Mouse (Mus musculus) liver, embryonic 16.5 days (tissue): ENCODE measurements at regions not wholly inside any gene's neighbourhood (a gene's known extent, or its start where the extent isn't known, plus 50 kb on each side); places are given as distances from the start of the nearest gene placed in this dataset.

Experiments used
- ATAC-seq: fragments of 200-750 bp; cut with Nextera tagmentation; 2 replicates; pipeline ENCODE4 v1.8.0; 2017; ENCODE audit warnings: low read depth, mild to moderate bottlenecking, moderate number of reproducible peaks, moderate library complexity
- H3K27ac ChIP-seq: fragments of 300-500 bp; sonication (generic); 2 replicates; pipeline ENCODE4 v1.5.1; 2014; ENCODE audit warnings: mild to moderate bottlenecking, low read length
- H3K27me3 ChIP-seq: fragments of 300-500 bp; sonication (generic); 2 replicates; pipeline ENCODE4 v1.6.1; 2014; ENCODE audit warnings: low read depth, low read length, mixed read lengths; ENCODE audit not compliant: control insufficient read depth, insufficient read depth
- H3K36me3 ChIP-seq: fragments of 300-500 bp; sonication (generic); 2 replicates; pipeline ENCODE4 v1.6.1; 2014; ENCODE audit warnings: mild to moderate bottlenecking; ENCODE audit not compliant: control insufficient read depth, insufficient read depth
- H3K4me1 ChIP-seq: fragments of 300-500 bp; sonication (generic); 2 replicates; pipeline ENCODE4 v1.6.1; 2014; ENCODE audit warnings: low read depth, low read length, mixed read lengths; ENCODE audit not compliant: control insufficient read depth
- H3K4me2 ChIP-seq: fragments of 300-500 bp; sonication (generic); 2 replicates; pipeline ENCODE4 v1.6.1; 2014; ENCODE audit warnings: low read depth, low read length, mixed read lengths
- H3K4me3 ChIP-seq: fragments of 300-500 bp; sonication (generic); 2 replicates; pipeline ENCODE4 v1.5.1; 2014; ENCODE audit warnings: low read depth, mild to moderate bottlenecking, low read length
- H3K9ac ChIP-seq: fragments of 300-500 bp; sonication (generic); 2 replicates; pipeline ENCODE4 v1.6.1; 2014; ENCODE audit warnings: low read depth, low read length
- H3K9me3 ChIP-seq: fragments of 300-500 bp; sonication (generic); replicated peaks from 2 replicates; pipeline ENCODE4 v1.6.1; 2016; ENCODE audit warnings: low read length; ENCODE audit not compliant: control insufficient read depth
- WGBS: fragments of 180-500 bp; shearing (Covaris S2); extraction: QIAGEN DNeasy Blood & Tissue Kit; methylation state at CpG from one replicate; pipeline ENCODE4 v1.1.7; 2014; ENCODE audit not compliant: insufficient replicate concordance; 5-methylcytosine and 5-hydroxymethylcytosine counted together

DNA sequence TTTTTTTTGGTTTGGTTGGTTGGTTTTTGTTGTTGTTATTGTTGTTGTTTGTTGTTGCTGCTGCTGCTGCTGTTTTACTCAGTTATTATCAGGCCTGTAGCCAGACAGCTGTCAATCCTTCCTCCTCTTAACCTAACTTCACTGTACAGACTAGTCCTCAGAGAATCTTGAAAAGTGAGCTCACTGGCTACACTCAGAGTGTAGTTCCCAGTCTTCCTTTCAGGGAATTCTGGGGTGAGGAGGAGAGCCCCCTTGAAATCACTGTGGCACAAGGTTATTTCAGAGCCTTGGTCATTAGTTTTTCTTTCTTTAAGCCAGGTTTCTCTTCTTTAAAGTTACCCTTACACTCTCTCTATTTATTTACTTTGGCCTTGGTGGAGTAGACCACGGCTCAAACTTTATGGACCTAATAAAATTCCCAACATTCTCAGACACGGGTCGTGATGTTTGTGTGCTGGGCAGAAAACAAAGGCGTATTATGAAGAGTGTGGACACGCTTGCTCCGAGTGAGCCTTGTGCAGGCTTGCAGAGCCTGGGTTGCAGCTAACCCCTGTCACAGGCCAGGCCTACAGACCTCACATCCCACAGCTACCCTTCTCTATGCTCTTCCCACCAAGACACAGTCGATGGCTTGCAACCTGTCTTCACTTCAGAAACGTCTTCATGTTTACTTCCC, 156.9 kb upstream of the Sfrp2 start:
- Histone ChIP-seq H3K9ac (no peak overlapping the region), H3K27me3 (no peaks in the 10 kb centered on the region), H3K9me3 (no peaks in the 10 kb centered on the region), H3K27ac (no peak overlapping the region), H3K4me2 (no peak overlapping the region), H3K4me1 (no peaks in the 10 kb centered on the region), H3K4me3 (no peak overlapping the region), H3K36me3 (no peaks in the 10 kb centered on the region)
- no peak for ATAC-seq
- 46% methylated on average over 8 of the region's 8 CpGs for WGBS

DNA sequence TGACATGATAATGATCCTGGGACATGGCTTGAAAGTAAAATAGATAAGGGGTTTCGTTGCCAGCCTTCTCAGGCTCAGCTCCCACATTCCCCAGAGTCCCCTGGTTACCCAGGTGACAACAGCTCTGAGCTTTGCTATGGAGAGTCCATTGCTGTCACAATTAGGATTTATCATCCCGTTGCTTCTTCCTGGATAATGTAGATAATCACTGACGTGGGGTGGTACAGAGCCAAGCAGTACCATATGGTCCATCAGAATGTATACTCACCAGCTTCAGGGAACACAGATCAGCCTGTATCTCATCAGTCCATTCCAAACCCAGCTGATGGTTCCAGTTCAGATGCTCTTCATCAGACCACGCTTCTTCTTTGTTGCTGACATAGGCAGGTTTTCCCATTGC, 145.7 kb upstream of the Sfrp2 start:
- no peaks in the 10 kb centered on the region for H3K4me1 ChIP-seq
- no peaks in the 10 kb centered on the region for H3K36me3 ChIP-seq
- no peaks in the 10 kb centered on the region for H3K27me3 ChIP-seq
- no peak overlapping the region for H3K4me3 ChIP-seq
- H3K4me2 ChIP-seq: no peak overlapping the region
- H3K9me3 ChIP-seq: no peaks in the 10 kb centered on the region
- no peak for ATAC-seq
- H3K27ac ChIP-seq: no peak overlapping the region
- WGBS: 49% methylated on average over 4 of the region's 4 CpGs
- no peak overlapping the region for H3K9ac ChIP-seq

DNA sequence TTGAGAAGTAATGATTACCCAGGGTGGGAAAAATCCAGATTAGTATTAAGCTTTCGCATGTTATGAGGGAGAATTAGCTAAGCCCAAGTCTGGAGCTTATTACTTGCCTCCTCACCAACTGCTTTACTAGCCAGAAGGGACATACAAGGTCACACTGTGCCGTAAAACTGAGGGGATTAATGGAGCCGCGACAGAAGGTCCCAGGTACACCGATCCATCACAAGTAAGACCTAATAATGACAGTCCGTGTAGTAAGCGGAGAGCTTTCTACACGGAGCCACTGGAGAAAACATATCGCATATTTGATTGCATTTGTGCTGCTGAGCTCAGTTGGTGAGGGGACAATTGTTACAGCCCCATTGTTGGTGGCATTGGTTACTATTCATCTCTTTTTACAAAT, 133.1 kb upstream of the Sfrp2 start:
- Histone ChIP-seq H3K27ac (no peak overlapping the region), H3K4me3 (no peak overlapping the region), H3K27me3 (no peaks in the 10 kb centered on the region), H3K36me3 (no peaks in the 10 kb centered on the region), H3K4me2 (no peak overlapping the region), H3K4me1 (no peaks in the 10 kb centered on the region), H3K9me3 (no peaks in the 10 kb centered on the region), H3K9ac (no peak overlapping the region)
- WGBS: 81% methylated on average over 9 of the region's 9 CpGs
- ATAC-seq: no peak

DNA sequence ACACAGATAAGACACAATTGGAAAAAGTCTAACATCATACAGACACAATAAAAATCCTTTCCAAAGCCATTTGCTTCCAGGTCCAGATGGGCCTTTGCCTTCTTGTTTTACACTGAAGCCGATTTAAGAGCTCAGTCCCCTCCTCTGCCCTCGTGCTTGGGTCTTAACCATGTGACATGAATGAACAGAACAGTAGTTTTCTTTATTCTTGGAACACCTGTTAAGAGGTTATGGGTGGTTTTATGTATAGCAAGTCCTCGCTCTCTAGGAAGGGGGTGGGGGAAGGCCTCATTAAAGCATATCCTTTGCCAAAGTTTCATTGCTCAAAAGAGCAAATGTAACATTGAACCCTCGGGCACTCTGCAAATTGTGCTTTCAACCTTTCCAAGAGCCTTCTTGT, 125.7 kb upstream of the Sfrp2 start:
- ATAC-seq: no peak
- whole genome bisulfite sequencing: 45% methylated on average over 4 of the region's 4 CpGs
- Histone ChIP-seq H3K27me3 (no peaks in the 10 kb centered on the region), H3K9me3 (no peaks in the 10 kb centered on the region), H3K4me2 (no peak overlapping the region), H3K4me3 (no peak overlapping the region), H3K27ac (no peak overlapping the region), H3K36me3 (no peaks in the 10 kb centered on the region), H3K4me1 (no peaks in the 10 kb centered on the region), H3K9ac (no peak overlapping the region)

DNA sequence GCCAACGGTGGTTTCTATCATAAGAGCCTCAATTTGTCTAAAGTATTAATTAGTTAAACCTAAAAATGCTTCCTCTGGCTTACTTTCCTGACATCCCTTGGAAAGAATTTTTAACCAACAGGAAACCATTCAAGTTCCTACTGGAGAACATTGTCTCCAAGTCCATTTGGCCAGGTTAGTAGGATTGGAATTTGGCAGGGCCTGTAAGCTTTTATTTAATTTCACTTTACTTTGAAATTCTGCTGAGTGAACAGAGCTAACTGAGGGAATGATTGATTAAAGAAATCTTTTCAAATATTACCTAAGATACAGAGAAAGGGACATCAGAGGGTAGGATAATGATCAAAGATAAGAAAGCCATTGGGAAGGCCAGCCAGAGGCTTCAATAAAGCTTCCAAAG, 102.4 kb upstream of the Sfrp2 start:
- Histone ChIP-seq H3K4me3 (no peak overlapping the region), H3K27me3 (no peaks in the 10 kb centered on the region), H3K9me3 (no peaks in the 10 kb centered on the region), H3K9ac (no peak overlapping the region), H3K4me1 (no peaks in the 10 kb centered on the region), H3K4me2 (no peak overlapping the region), H3K36me3 (no peaks in the 10 kb centered on the region), H3K27ac (no peak overlapping the region)
- no peak for ATAC-seq
- 60% methylated on average over 1 of the region's 1 CpGs for WGBS

DNA sequence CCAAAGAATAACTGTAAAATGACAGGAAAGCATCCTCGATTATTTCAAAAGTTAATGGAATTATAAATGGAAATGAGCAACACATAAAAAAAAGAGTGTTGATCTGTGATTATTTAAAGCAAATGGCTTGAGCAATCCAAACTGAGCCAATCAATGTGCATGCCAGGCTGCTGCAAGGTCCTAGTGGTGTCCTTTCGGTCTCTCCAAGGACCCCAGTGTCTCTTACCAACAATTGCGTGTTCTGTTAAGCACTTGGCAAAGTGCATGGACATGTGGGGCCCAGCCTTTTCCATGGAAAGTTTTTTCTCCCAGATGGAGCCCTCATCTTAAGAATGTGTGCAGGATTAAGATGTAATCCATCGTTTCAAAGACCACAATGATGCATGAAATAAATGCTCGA, 90.0 kb upstream of the Sfrp2 start:
- H3K9me3 ChIP-seq: no peaks in the 10 kb centered on the region
- no peaks in the 10 kb centered on the region for H3K4me1 ChIP-seq
- H3K4me2 ChIP-seq: no peak overlapping the region
- no peaks in the 10 kb centered on the region for H3K36me3 ChIP-seq
- WGBS: 54% methylated on average over 5 of the region's 5 CpGs
- no peak for ATAC-seq
- no peak overlapping the region for H3K4me3 ChIP-seq
- no peak overlapping the region for H3K27ac ChIP-seq
- no peaks in the 10 kb centered on the region for H3K27me3 ChIP-seq
- H3K9ac ChIP-seq: no peak overlapping the region

DNA sequence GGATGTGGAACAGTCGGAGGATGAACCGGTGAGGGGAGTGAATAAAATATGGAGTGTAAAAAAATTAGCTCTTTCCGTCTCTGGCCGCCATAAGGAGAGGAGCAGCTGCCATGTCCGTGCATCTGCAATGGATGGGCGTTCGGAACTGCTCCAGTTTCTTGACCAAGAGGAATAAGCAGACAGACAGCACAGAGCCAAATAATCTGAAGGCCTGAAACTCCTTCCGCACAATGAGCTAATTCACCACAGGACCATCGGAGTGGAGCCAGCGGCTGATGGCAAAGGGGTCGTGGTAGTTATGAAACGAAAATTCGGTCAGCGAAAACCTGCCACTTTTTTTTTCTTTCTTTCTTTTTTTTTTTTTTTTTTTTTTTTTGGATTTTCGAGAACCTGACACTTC, 79.5 kb upstream of the Sfrp2 start:
- no peaks in the 10 kb centered on the region for H3K4me1 ChIP-seq
- no peaks in the 10 kb centered on the region for H3K27me3 ChIP-seq
- no peak overlapping the region for H3K4me3 ChIP-seq
- H3K36me3 ChIP-seq: no peaks in the 10 kb centered on the region
- no peak overlapping the region for H3K27ac ChIP-seq
- no peak overlapping the region for H3K9ac ChIP-seq
- no peaks in the 10 kb centered on the region for H3K9me3 ChIP-seq
- ATAC-seq: no peak
- H3K4me2 ChIP-seq: no peak overlapping the region
- 80% methylated on average over 15 of the region's 15 CpGs for WGBS

DNA sequence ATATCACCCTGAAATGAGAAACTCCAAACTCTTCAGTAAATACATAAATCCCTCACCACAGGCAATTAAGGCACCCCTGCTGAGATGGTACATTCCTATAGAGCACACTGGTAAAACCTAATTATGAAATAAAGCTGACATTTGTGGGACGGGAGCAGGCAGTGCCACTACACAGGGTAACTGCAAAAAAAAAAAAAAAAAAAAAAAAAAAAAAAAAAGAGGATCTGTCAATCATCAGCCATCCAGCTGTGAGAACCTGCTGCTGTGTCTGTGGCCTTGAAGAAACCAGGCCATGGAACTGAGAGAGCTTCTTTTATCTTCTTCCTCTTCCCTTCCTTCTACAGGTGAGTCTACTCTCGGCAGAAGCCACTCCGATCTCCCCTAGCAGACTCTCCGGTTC, 78.6 kb upstream of the Sfrp2 start:
- no peaks in the 10 kb centered on the region for H3K36me3 ChIP-seq
- H3K4me2 ChIP-seq: no peak overlapping the region
- no peak overlapping the region for H3K27ac ChIP-seq
- no peaks in the 10 kb centered on the region for H3K27me3 ChIP-seq
- no peak for ATAC-seq
- 44% methylated on average over 4 of the region's 4 CpGs for WGBS
- H3K4me1 ChIP-seq: no peaks in the 10 kb centered on the region
- no peak overlapping the region for H3K9ac ChIP-seq
- no peak overlapping the region for H3K4me3 ChIP-seq
- H3K9me3 ChIP-seq: no peaks in the 10 kb centered on the region

DNA sequence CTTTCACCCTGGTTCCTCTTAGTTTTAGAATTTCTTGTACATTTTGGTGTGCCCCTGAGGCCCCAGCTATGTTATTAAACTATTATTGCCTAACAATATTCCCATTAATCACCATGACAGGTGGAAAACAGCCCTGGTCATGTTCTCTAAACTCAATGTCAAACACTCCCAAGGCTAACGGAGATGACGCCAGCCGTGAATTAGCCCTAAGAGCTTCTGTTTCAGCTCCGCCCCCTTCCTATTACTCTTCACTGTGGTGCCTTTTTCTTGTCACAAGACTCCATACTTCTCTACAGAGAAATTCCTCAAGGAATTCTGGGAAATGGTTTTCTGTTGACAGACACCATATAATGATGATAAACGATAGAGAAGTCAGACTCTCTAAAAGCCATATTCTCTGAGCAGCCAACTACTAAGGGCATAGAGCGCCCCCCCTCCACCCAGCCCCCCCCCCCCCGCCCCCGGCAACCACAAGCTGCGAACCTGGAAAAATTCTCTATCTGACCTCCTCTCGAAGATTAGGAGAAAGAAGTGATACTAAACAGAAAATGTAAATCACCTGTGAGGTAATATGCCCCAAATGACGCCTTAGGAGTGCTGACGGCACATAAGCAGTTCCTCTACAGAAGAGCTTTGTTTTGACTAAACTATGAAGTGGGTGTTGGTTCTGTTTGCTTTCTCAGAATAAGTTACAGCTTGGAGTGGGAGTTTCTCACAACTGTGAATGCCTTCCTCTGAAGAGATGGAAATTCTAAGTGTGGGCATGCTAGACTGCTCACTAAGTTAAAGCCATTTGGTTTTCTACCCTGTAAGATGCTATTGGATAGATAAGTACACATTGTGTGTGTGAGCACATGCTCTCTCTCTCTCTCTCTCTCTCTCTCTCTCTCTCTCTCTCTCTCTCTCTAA, 76.8 kb upstream of the Sfrp2 start:
- no peaks in the 10 kb centered on the region for H3K27me3 ChIP-seq
- ATAC-seq: no peak
- H3K27ac ChIP-seq: no peak overlapping the region
- H3K9me3 ChIP-seq: no peaks in the 10 kb centered on the region
- no peak overlapping the region for H3K9ac ChIP-seq
- WGBS: 48% methylated on average over 12 of the region's 12 CpGs
- H3K4me1 ChIP-seq: no peaks in the 10 kb centered on the region
- H3K4me3 ChIP-seq: no peak overlapping the region
- H3K36me3 ChIP-seq: no peaks in the 10 kb centered on the region
- H3K4me2 ChIP-seq: no peak overlapping the region
